Mouse (Mus musculus) testis, adult 2 months (tissue): ENCODE measurements at regions not wholly inside any gene's neighbourhood (a gene's known extent, or its start where the extent isn't known, plus 50 kb on each side); places are given as distances from the start of the nearest gene placed in this dataset.

Experiments
- H3K27ac ChIP-seq: fragments of 200-500 bp; 2 replicates; pipeline ENCODE4 v1.5.1; 2012; ENCODE audit warnings: low read depth, low read length; ENCODE audit not compliant: control insufficient read depth, insufficient read depth
- H3K27me3 ChIP-seq: fragments of 200-500 bp; 2 replicates; pipeline ENCODE4 v1.6.1; 2012; ENCODE audit warnings: mild to moderate bottlenecking, low read length, moderate library complexity; ENCODE audit not compliant: control insufficient read depth, insufficient read depth
- H3K36me3 ChIP-seq: fragments of 200-500 bp; 2 replicates; pipeline ENCODE4 v1.6.1; 2012; ENCODE audit warnings: mild to moderate bottlenecking, low read length; ENCODE audit not compliant: control insufficient read depth, insufficient read depth
- H3K4me1 ChIP-seq: fragments of 200-500 bp; 2 replicates; pipeline ENCODE4 v1.6.1; 2012; ENCODE audit warnings: low read length; ENCODE audit not compliant: control insufficient read depth, insufficient read depth
- H3K4me3 ChIP-seq: fragments of 200-500 bp; 2 replicates; pipeline ENCODE4 v1.5.1; 2012; ENCODE audit warnings: low read depth, mild to moderate bottlenecking, low read length, moderate library complexity, mixed read lengths; ENCODE audit not compliant: control insufficient read depth
- CTCF ChIP-seq: fragments of 200-500 bp; IDR thresholded peaks from 2 replicates; pipeline ENCODE4 v1.5.1; 2012; ENCODE audit warnings: low read depth, mild to moderate bottlenecking, inconsistent platforms, low read length, moderate library complexity; ENCODE audit not compliant: control insufficient read depth, insufficient read depth, insufficient replicate concordance
- POLR2A ChIP-seq: fragments of 200-500 bp; IDR thresholded peaks from 2 replicates; pipeline ENCODE4 v1.6.1; 2012; ENCODE audit warnings: low read depth, mild to moderate bottlenecking, inconsistent platforms, low read length, moderate library complexity; ENCODE audit not compliant: control insufficient read depth

GRCm38 (mm10) chr12:9912333-9912732, 342.4 kb downstream of the Osr1 start:
- H3K27me3 ChIP-seq = no peaks in the 10 kb centered on the region
- no peaks in the 10 kb centered on the region; the same call in 1 of the 2 replicates for H3K4me1 ChIP-seq
- H3K36me3 ChIP-seq = no peaks in the 10 kb centered on the region
- TF ChIP-seq POLR2A = no peak
- TF ChIP-seq CTCF = no peak
- H3K4me3 ChIP-seq = no peak overlapping the region
- no peak overlapping the region for H3K27ac ChIP-seq

GRCm38 (mm10) chr12:9915726-9916140, 345.8 kb downstream of the Osr1 start:
- no peak overlapping the region for H3K4me3 ChIP-seq
- H3K27ac ChIP-seq = no peak overlapping the region
- no peak for TF ChIP-seq POLR2A
- TF ChIP-seq CTCF = no peak
- no peaks in the 10 kb centered on the region for H3K36me3 ChIP-seq
- H3K4me1 ChIP-seq = peaks cover 6% of the 10 kb centered on the region
- H3K27me3 ChIP-seq = no peaks in the 10 kb centered on the region

GRCm38 (mm10) chr12:9918026-9918425, 348.1 kb downstream of the Osr1 start:
- Histone ChIP-seq H3K27me3 (no peaks in the 10 kb centered on the region), H3K4me1 (peaks cover 6% of the 10 kb centered on the region), H3K27ac (no peak overlapping the region), H3K36me3 (no peaks in the 10 kb centered on the region), H3K4me3 (no peak overlapping the region)
- no peak for TF ChIP-seq CTCF
- TF ChIP-seq POLR2A = no peak

GRCm38 (mm10) chr12:9919007-9919406, 349.1 kb downstream of the Osr1 start:
- Histone ChIP-seq H3K27me3 (no peaks in the 10 kb centered on the region), H3K36me3 (no peaks in the 10 kb centered on the region), H3K4me3 (peak overlapping the region; percentile 16), H3K27ac (no peak overlapping the region), H3K4me1 (peaks cover 6% of the 10 kb centered on the region)
- TF ChIP-seq POLR2A (no peak), CTCF (no peak)

- no peaks in the 10 kb centered on the region for H3K27me3 ChIP-seq
- H3K4me1 ChIP-seq = peaks cover 6% of the 10 kb centered on the region
- TF ChIP-seq POLR2A (no peak; the same call in 1 of the 2 replicates), CTCF (no peak)
These were observed 349.5 kb downstream of the Osr1 start for GRCm38 (mm10) chr12:9919433-9919832.

GRCm38 (mm10) chr12:9920401-9920800, 350.5 kb downstream of the Osr1 start:
- TF ChIP-seq POLR2A = no peak
- TF ChIP-seq CTCF = no peak
- Histone ChIP-seq H3K27me3 (no peaks in the 10 kb centered on the region), H3K36me3 (no peaks in the 10 kb centered on the region), H3K4me3 (no peak overlapping the region), H3K27ac (no peak overlapping the region), H3K4me1 (peaks cover 6% of the 10 kb centered on the region)

More at GRCm38 (mm10) chr12:9919433-9919832, 349.5 kb downstream of the Osr1 start:
- peak overlapping the region; percentile 56 for H3K4me3 ChIP-seq
- H3K27ac ChIP-seq = no peak overlapping the region
- H3K36me3 ChIP-seq = no peaks in the 10 kb centered on the region

GRCm38 (mm10) chr12:9921591-9922198, 351.8 kb downstream of the Osr1 start:
- peaks cover 6% of the 10 kb centered on the region for H3K4me1 ChIP-seq
- H3K36me3 ChIP-seq = no peaks in the 10 kb centered on the region
- no peaks in the 10 kb centered on the region for H3K27me3 ChIP-seq
- no peak overlapping the region for H3K27ac ChIP-seq
- peak overlapping the region; percentile 5; the same call in 1 of the 2 replicates for H3K4me3 ChIP-seq
- TF ChIP-seq CTCF = no peak
- TF ChIP-seq POLR2A = no peak
